Mouse (Mus musculus) limb, embryonic 10.5 days (tissue): Measurements from ENCODE around the gene Adamts13. TPM values are rescaled to one million over a fixed set of nuclear protein-coding genes. Genes with fewer than 3 reads are reported as not detected.

Experiments
- DNase-seq: peaks from one replicate; pipeline ENCODE4 v3.0.0-alpha.2; 2017; ENCODE audit warnings: low spot score
- H3K27ac ChIP-seq: fragments of 300-500 bp; sonication (generic); 2 replicates; pipeline ENCODE4 v1.5.1; 2016; ENCODE audit warnings: mild to moderate bottlenecking
- H3K27me3 ChIP-seq: fragments of 300-500 bp; sonication (generic); 2 replicates; pipeline ENCODE4 v1.6.1; 2016; ENCODE audit warnings: low read depth, mild to moderate bottlenecking; ENCODE audit not compliant: poor library complexity, severe bottlenecking
- H3K36me3 ChIP-seq: fragments of 300-500 bp; sonication (generic); 2 replicates; pipeline ENCODE4 v1.6.1; 2016; ENCODE audit warnings: mild to moderate bottlenecking, moderate library complexity
- H3K4me1 ChIP-seq: fragments of 300-500 bp; sonication (generic); 2 replicates; pipeline ENCODE4 v1.6.1; 2016
- H3K4me3 ChIP-seq: fragments of 300-500 bp; sonication (generic); 2 replicates; pipeline ENCODE4 v1.5.1; 2016; ENCODE audit warnings: mild to moderate bottlenecking, moderate library complexity
- H3K9me3 ChIP-seq: fragments of 300-500 bp; sonication (generic); replicated peaks from 2 replicates; pipeline ENCODE4 v1.6.1; 2016; ENCODE audit warnings: mild to moderate bottlenecking
- WGBS: fragments of 180-500 bp; shearing (Covaris S2); methylation state at CpG from one replicate; pipeline ENCODE4 v1.1.7; 2016; 5-methylcytosine and 5-hydroxymethylcytosine counted together
- polyA plus RNA-seq: library from polyadenylated mRNA; unstranded; fragments of >200 nt; fragmentation: Nextera tagmentation; extraction: Ambion mirVana; gene quantifications from 2 replicates; pipeline ENCODE4 v1.2.1, GENCODE M21; 2016

Gene Adamts13
- polyA plus RNA-seq, 1 experiment from 2014 or later = 0.04 TPM

GRCm38 (mm10) chr2:27045979-27046770 is 73.0 kb downstream of the Adamts13 start:
- Histone ChIP-seq H3K4me3 (no peak overlapping the region), H3K9me3 (no peaks in the 10 kb centered on the region), H3K27me3 (0 out of 2 replicates have a peak, but pooled peaks cover 3% of the 10 kb centered on the region), H3K36me3 (no peaks in the 10 kb centered on the region), H3K27ac (peak overlapping the region; percentile 21; the same call in 1 of the 2 replicates), H3K4me1 (peaks cover 19% of the 10 kb centered on the region)
- no peak for DNase-seq
- 80% methylated on average over 8 of the region's 8 CpGs for WGBS

- no peaks in the 10 kb centered on the region for H3K36me3 ChIP-seq
- H3K27ac ChIP-seq = no peak overlapping the region; the same call in 1 of the 2 replicates
- H3K27me3 ChIP-seq = no peaks in the 10 kb centered on the region
- no peak for DNase-seq
- no peaks in the 10 kb centered on the region for H3K9me3 ChIP-seq
- 75% methylated on average over 6 of the region's 6 CpGs for WGBS
- H3K4me3 ChIP-seq = no peak overlapping the region
- peaks cover 6% of the 10 kb centered on the region for H3K4me1 ChIP-seq
Measured at GRCm38 (mm10) chr2:27049408-27049807, 76.2 kb downstream of the Adamts13 start.

DNA sequence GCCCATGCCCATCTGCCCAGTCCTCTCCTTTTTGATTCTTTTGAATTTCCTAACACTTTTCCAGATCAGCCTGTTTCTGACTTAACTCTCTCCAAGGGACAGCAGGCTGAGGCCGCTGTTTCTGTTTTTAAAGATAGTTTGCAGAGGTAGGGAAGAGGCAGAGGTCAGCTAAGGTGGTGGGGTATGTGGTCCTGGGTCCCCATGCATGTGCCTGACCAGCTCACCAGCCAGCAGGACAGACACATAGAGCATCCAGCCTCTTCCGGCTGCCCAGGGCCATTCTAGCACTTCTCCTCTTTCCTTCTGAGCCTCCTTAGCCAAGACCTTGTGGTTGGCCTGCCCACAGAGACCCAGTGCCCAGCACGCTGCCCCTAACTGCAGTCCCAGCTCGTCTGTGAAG is 85.0 kb downstream of the Adamts13 start:
- Histone ChIP-seq H3K4me1 (peaks cover 40% of the 10 kb centered on the region), H3K27me3 (no peaks in the 10 kb centered on the region), H3K4me3 (no peak overlapping the region), H3K36me3 (no peaks in the 10 kb centered on the region), H3K9me3 (no peaks in the 10 kb centered on the region), H3K27ac (peak overlapping the region; percentile 38; the same call in 1 of the 2 replicates)
- no peak for DNase-seq
- 36% methylated on average over 4 of the region's 4 CpGs for WGBS

DNA sequence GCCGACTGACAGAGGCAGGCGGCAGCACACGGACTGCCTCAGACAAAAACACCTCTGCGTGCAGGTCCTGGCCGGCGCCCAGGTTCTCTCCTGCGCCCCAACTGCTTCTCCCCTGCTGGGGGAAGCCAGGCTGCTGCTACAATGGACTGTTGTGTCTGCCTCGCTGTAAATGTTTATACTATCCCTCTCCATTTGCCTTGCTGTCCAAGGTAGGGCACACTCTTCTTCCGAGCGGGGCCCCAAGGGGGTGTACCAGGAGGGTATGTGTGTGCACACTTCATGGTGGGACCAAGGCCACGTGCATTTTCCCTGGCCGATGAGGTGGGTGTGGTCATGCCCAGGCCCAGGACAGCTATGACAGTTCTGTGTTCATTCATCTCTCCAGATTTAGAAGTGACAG is 85.5 kb downstream of the Adamts13 start:
- peaks cover 40% of the 10 kb centered on the region for H3K4me1 ChIP-seq
- no peaks in the 10 kb centered on the region for H3K27me3 ChIP-seq
- DNase-seq = no peak
- no peaks in the 10 kb centered on the region for H3K36me3 ChIP-seq
- no peaks in the 10 kb centered on the region for H3K9me3 ChIP-seq
- WGBS = 26% methylated on average over 12 of the region's 12 CpGs
- H3K27ac ChIP-seq = peak overlapping the region; percentile 38; the same call in 1 of the 2 replicates
- H3K4me3 ChIP-seq = no peak overlapping the region

DNA sequence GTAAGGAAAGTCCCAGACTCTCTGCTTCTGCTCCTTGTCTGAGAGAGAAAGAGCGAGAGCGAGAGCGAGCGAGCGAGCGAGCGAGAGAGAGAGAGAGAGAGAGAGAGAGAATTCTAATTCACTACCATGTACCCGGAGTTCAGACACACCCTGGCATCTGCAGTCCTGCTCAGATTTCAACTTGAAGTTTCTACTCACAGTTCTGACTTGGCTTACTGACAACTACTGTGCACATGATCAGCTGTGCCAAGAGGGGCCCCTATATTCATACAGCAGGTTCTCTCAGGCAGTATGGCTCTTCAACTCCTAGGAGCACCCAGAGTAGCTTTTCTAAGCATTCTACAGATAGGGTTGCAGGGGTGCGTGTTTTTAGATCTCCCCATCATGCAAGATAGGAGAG is 86.0 kb downstream of the Adamts13 start:
- Histone ChIP-seq H3K27ac (0 out of 2 replicates have a peak overlapping the region, but pooled peaks have one; percentile 38), H3K4me1 (peaks cover 40% of the 10 kb centered on the region), H3K9me3 (no peaks in the 10 kb centered on the region), H3K27me3 (no peaks in the 10 kb centered on the region), H3K4me3 (no peak overlapping the region), H3K36me3 (no peaks in the 10 kb centered on the region)
- 79% methylated on average over 9 of the region's 9 CpGs for WGBS
- no peak for DNase-seq

Other genes starting within 250 kb of the Adamts13 start
- gene Abo, start 108.4 kb upstream of the Adamts13 start, polyA plus RNA-seq = not detected in 2 replicates
- 42.1 and 43.0 TPM in 2 replicates for gene Surf6, start 70.5 kb upstream of the Adamts13 start, polyA plus RNA-seq
- 79.3 and 82.8 TPM in 2 replicates for gene Med22, start 62.7 kb upstream of the Adamts13 start, polyA plus RNA-seq
- gene Rpl7a, start 62.7 kb upstream of the Adamts13 start, polyA plus RNA-seq = 702 and 807 TPM in 2 replicates
- gene Surf2, start 57.0 kb upstream of the Adamts13 start, polyA plus RNA-seq = 50.6 and 60.5 TPM in 2 replicates
- 44.0 and 50.3 TPM in 2 replicates for gene Surf1, start 56.9 kb upstream of the Adamts13 start, polyA plus RNA-seq
- gene Surf4, start 39.5 kb upstream of the Adamts13 start, polyA plus RNA-seq = 171 and 192 TPM in 2 replicates
- gene Stkld1, start 39.4 kb upstream of the Adamts13 start, polyA plus RNA-seq = 0.06 TPM in 1 of 2 replicates, not detected in the other
- 59.4 and 61.0 TPM in 2 replicates for gene Rexo4, start 9.0 kb upstream of the Adamts13 start, polyA plus RNA-seq
- 86.4 and 109 TPM in 2 replicates for gene Cacfd1, start 36.5 kb downstream of the Adamts13 start, polyA plus RNA-seq
- gene Slc2a6, start 54.6 kb downstream of the Adamts13 start, polyA plus RNA-seq = 0.49 and 0.91 TPM in 2 replicates
- gene Mymk, start 98.8 kb downstream of the Adamts13 start, polyA plus RNA-seq = 0.16 and 1.5 TPM in 2 replicates
- gene Adamtsl2, start 106.0 kb downstream of the Adamts13 start, polyA plus RNA-seq = 3.5 and 9.1 TPM in 2 replicates
- gene Fam163b, start 169.1 kb downstream of the Adamts13 start, polyA plus RNA-seq = 0.48 and 0.79 TPM in 2 replicates
- not detected in 2 replicates for gene Dbh, start 191.8 kb downstream of the Adamts13 start, polyA plus RNA-seq